Mouse (Mus musculus): ENCODE results near the gene Fgf9. TPM values are rescaled to one million over a fixed set of nuclear protein-coding genes. Genes with fewer than 3 reads are reported as not detected.

Fgf9 gene
- polyA plus RNA-seq, 1 experiment from 2014 or later: 16.1 TPM

- peak overlapping the region; percentile 88 for H3K9ac ChIP-seq (ENCODE audit: low read depth, low read length)
- H3K4me3 ChIP-seq (ENCODE audit: low read length): peak overlapping the region; percentile 76
- under 1% methylated on average over 78 of the region's 85 CpGs for WGBS
- no peaks in the 10 kb centered on the region for H3K9me3 ChIP-seq (ENCODE audit: control insufficient read depth, low read length)
- H3K4me1 ChIP-seq (ENCODE audit: control insufficient read depth, insufficient read depth, low read length): peaks cover 7% of the 10 kb centered on the region
- peak; percentile 83 for ATAC-seq
- H3K36me3 ChIP-seq (ENCODE audit: control insufficient read depth, insufficient read depth, low read length): no peaks in the 10 kb centered on the region
- peak overlapping the region; percentile 97 for H3K27ac ChIP-seq (ENCODE audit: low read length)
- H3K27me3 ChIP-seq (replicated peaks; ENCODE audit: control insufficient read depth, insufficient read depth, low read length): peaks cover 21% of the 10 kb centered on the region
- H3K4me2 ChIP-seq (ENCODE audit: low read depth, low read length): peak overlapping the region; percentile 87
Observed at GRCm38 (mm10) chr14:58071830-58072770, 1.8 kb downstream of the Fgf9 start.

- ATAC-seq: no peak
- Histone ChIP-seq H3K36me3 (ENCODE audit: control insufficient read depth, insufficient read depth, low read length) (no peaks in the 10 kb centered on the region), H3K4me3 (ENCODE audit: low read length) (peak overlapping the region; percentile 76), H3K27ac (ENCODE audit: low read length) (peak overlapping the region; percentile 97), H3K4me1 (ENCODE audit: control insufficient read depth, insufficient read depth, low read length) (peaks cover 7% of the 10 kb centered on the region), H3K4me2 (ENCODE audit: low read depth, low read length) (peak overlapping the region; percentile 87), H3K27me3 (replicated peaks; ENCODE audit: control insufficient read depth, insufficient read depth, low read length) (peaks cover 28% of the 10 kb centered on the region), H3K9me3 (ENCODE audit: control insufficient read depth, low read length) (no peaks in the 10 kb centered on the region), H3K9ac (ENCODE audit: low read depth, low read length) (peak overlapping the region; percentile 88)
- under 1% methylated on average over 29 of the region's 29 CpGs for WGBS
Observed at GRCm38 (mm10) chr14:58072771-58073501, 2.6 kb downstream of the Fgf9 start.

GRCm38 (mm10) chr14:58073936-58074335, 3.6 kb downstream of the Fgf9 start:
- peak overlapping the region; percentile 88 for H3K9ac ChIP-seq (ENCODE audit: low read depth, low read length)
- H3K4me1 ChIP-seq (ENCODE audit: control insufficient read depth, insufficient read depth, low read length): peaks cover 7% of the 10 kb centered on the region
- no peaks in the 10 kb centered on the region for H3K36me3 ChIP-seq (ENCODE audit: control insufficient read depth, insufficient read depth, low read length)
- peak overlapping the region; percentile 80 for H3K27ac ChIP-seq (ENCODE audit: low read length)
- peak overlapping the region; percentile 76 for H3K4me3 ChIP-seq (ENCODE audit: low read length)
- H3K9me3 ChIP-seq (ENCODE audit: control insufficient read depth, low read length): no peaks in the 10 kb centered on the region
- H3K4me2 ChIP-seq (ENCODE audit: low read depth, low read length): peak overlapping the region; percentile 71
- peaks cover 26% of the 10 kb centered on the region for H3K27me3 ChIP-seq (replicated peaks; ENCODE audit: control insufficient read depth, insufficient read depth, low read length)
- no peak for ATAC-seq
- WGBS: 1% methylated on average over 20 of the region's 20 CpGs

GRCm38 (mm10) chr14:58074621-58075432, 4.5 kb downstream of the Fgf9 start:
- Histone ChIP-seq H3K4me1 (ENCODE audit: control insufficient read depth, insufficient read depth, low read length) (peaks cover 7% of the 10 kb centered on the region), H3K27me3 (replicated peaks; ENCODE audit: control insufficient read depth, insufficient read depth, low read length) (peaks cover 20% of the 10 kb centered on the region)
- no peak for ATAC-seq

GRCm38 (mm10) chr14:58075433-58076029, 5.2 kb downstream of the Fgf9 start:
- peak; percentile 4; the same call in 1 of the 2 replicates for ATAC-seq
- H3K9me3 ChIP-seq (ENCODE audit: control insufficient read depth, low read length): no peaks in the 10 kb centered on the region
- H3K27me3 ChIP-seq (replicated peaks; ENCODE audit: control insufficient read depth, insufficient read depth, low read length): peaks cover 20% of the 10 kb centered on the region
- WGBS: under 1% methylated on average over 31 of the region's 31 CpGs
- peaks cover 7% of the 10 kb centered on the region for H3K4me1 ChIP-seq (ENCODE audit: control insufficient read depth, insufficient read depth, low read length)
- peak overlapping the region; percentile 88 for H3K9ac ChIP-seq (ENCODE audit: low read depth, low read length)
- H3K36me3 ChIP-seq (ENCODE audit: control insufficient read depth, insufficient read depth, low read length): no peaks in the 10 kb centered on the region
- peak overlapping the region; percentile 71 for H3K4me2 ChIP-seq (ENCODE audit: low read depth, low read length)
- H3K27ac ChIP-seq (ENCODE audit: low read length): peak overlapping the region; percentile 80
- H3K4me3 ChIP-seq (ENCODE audit: low read length): peak overlapping the region; percentile 76

More at GRCm38 (mm10) chr14:58074621-58075432, 4.5 kb downstream of the Fgf9 start:
- Histone ChIP-seq H3K36me3 (ENCODE audit: control insufficient read depth, insufficient read depth, low read length) (no peaks in the 10 kb centered on the region), H3K4me3 (ENCODE audit: low read length) (peak overlapping the region; percentile 76), H3K9me3 (ENCODE audit: control insufficient read depth, low read length) (no peaks in the 10 kb centered on the region), H3K9ac (ENCODE audit: low read depth, low read length) (peak overlapping the region; percentile 88), H3K27ac (ENCODE audit: low read length) (peak overlapping the region; percentile 80), H3K4me2 (ENCODE audit: low read depth, low read length) (peak overlapping the region; percentile 71)
- WGBS: under 1% methylated on average over 59 of the region's 61 CpGs

- WGBS: under 1% methylated on average over 40 of the region's 40 CpGs
- Histone ChIP-seq H3K27ac (ENCODE audit: low read length) (peak overlapping the region; percentile 80), H3K9ac (ENCODE audit: low read depth, low read length) (peak overlapping the region; percentile 88), H3K27me3 (replicated peaks; ENCODE audit: control insufficient read depth, insufficient read depth, low read length) (peaks cover 20% of the 10 kb centered on the region), H3K9me3 (ENCODE audit: control insufficient read depth, low read length) (no peaks in the 10 kb centered on the region), H3K36me3 (ENCODE audit: control insufficient read depth, insufficient read depth, low read length) (no peaks in the 10 kb centered on the region), H3K4me1 (ENCODE audit: control insufficient read depth, insufficient read depth, low read length) (peaks cover 7% of the 10 kb centered on the region), H3K4me2 (ENCODE audit: low read depth, low read length) (peak overlapping the region; percentile 71), H3K4me3 (ENCODE audit: low read length) (peak overlapping the region; percentile 76)
- ATAC-seq: peak; percentile 74
Observed at GRCm38 (mm10) chr14:58076030-58076521, 5.7 kb downstream of the Fgf9 start.

GRCm38 (mm10) chr14:58076726-58077255, 6.4 kb downstream of the Fgf9 start:
- ATAC-seq: peak; percentile 5
- Histone ChIP-seq H3K27me3 (replicated peaks; ENCODE audit: control insufficient read depth, insufficient read depth, low read length) (peaks cover 20% of the 10 kb centered on the region), H3K4me2 (ENCODE audit: low read depth, low read length) (peak overlapping the region; percentile 71), H3K27ac (ENCODE audit: low read length) (peak overlapping the region; percentile 70), H3K9ac (ENCODE audit: low read depth, low read length) (peak overlapping the region; percentile 88), H3K4me3 (ENCODE audit: low read length) (peak overlapping the region; percentile 76), H3K9me3 (ENCODE audit: control insufficient read depth, low read length) (no peaks in the 10 kb centered on the region), H3K36me3 (ENCODE audit: control insufficient read depth, insufficient read depth, low read length) (no peaks in the 10 kb centered on the region), H3K4me1 (ENCODE audit: control insufficient read depth, insufficient read depth, low read length) (peaks cover 7% of the 10 kb centered on the region)
- 8% methylated on average over 14 of the region's 14 CpGs for WGBS

- H3K9ac ChIP-seq (ENCODE audit: low read depth, low read length): no peak overlapping the region
- H3K4me1 ChIP-seq (ENCODE audit: control insufficient read depth, insufficient read depth, low read length): peaks cover 9% of the 10 kb centered on the region
- ATAC-seq: no peak
- H3K36me3 ChIP-seq (ENCODE audit: control insufficient read depth, insufficient read depth, low read length): no peaks in the 10 kb centered on the region
- no peaks in the 10 kb centered on the region for H3K9me3 ChIP-seq (ENCODE audit: control insufficient read depth, low read length)
- no peak overlapping the region for H3K4me2 ChIP-seq (ENCODE audit: low read depth, low read length)
- H3K27ac ChIP-seq (ENCODE audit: low read length): no peak overlapping the region
- no peak overlapping the region for H3K4me3 ChIP-seq (ENCODE audit: low read length)
- peaks cover 20% of the 10 kb centered on the region for H3K27me3 ChIP-seq (replicated peaks; ENCODE audit: control insufficient read depth, insufficient read depth, low read length)
- 79% methylated on average over 2 of the region's 2 CpGs for WGBS
Observed at GRCm38 (mm10) chr14:58079471-58079870, 9.1 kb downstream of the Fgf9 start.
